Mouse (Mus musculus) frontal cortex, postnatal 10 days (tissue): ENCODE measurements around the gene Apba3.

Source experiments
- DNase-seq, 2 experiments: peaks; one replicate each; pipeline ENCODE4 v3.0.0; 2022; ENCODE audit warnings: low spot score in 2 of 2, mixed read lengths in 1 of 2

Gene Apba3

GRCm38 (mm10) chr10:81306837-81307682 is 40.3 kb downstream of the Apba3 start:
- no peak for DNase-seq

DNA sequence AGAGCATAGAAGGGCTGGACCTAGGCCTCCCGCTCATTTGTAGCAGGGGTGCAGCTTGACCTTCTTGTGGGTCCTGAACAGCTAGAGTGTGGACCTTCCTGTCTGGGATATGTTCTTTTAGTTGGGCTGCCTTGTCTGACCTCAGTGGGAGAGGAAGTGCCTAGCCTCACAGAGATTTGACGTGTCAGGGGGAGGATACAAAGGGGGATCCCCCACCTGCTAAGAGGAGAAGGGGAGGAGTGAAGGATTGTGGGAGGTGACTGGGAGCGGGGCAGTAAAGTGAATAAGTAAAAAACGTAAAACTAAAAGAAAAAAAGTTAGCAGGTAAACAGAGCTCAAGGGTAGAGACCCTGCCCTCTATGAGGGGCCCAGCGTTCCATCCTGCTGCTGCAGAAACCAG is 42.8 kb downstream of the Apba3 start:
- DNase-seq, result no peak

- DNase-seq, result no peak
Measured at GRCm38 (mm10) chr10:81313581-81313980, 46.8 kb downstream of the Apba3 start.

GRCm38 (mm10) chr10:81314201-81314600 is 47.4 kb downstream of the Apba3 start:
- DNase-seq, result no peak

DNA sequence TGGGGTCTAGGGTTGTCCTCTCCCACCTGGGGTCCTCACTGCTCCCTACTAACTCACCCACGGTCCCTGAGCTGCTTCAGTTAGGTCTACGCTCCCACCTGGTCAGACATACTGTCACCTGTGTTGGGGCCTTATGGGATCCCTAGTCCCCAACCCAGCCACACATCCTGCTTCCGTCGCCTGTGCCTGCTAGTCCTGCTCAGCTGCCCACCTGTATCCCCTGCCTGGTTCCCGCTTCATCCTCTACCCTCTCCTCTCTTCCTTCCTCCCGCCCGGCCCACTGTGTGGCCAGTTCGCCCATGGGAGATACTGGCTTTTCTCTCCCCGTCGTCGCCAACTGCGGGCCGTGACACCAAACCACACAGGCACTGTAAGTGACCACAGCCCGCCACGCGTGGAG is 48.8 kb downstream of the Apba3 start:
- no peak for DNase-seq

GRCm38 (mm10) chr10:81316338-81317060 is 49.7 kb downstream of the Apba3 start:
- no peak for DNase-seq

GRCm38 (mm10) chr10:81317273-81317672 is 50.5 kb downstream of the Apba3 start:
- no peak for DNase-seq

DNA sequence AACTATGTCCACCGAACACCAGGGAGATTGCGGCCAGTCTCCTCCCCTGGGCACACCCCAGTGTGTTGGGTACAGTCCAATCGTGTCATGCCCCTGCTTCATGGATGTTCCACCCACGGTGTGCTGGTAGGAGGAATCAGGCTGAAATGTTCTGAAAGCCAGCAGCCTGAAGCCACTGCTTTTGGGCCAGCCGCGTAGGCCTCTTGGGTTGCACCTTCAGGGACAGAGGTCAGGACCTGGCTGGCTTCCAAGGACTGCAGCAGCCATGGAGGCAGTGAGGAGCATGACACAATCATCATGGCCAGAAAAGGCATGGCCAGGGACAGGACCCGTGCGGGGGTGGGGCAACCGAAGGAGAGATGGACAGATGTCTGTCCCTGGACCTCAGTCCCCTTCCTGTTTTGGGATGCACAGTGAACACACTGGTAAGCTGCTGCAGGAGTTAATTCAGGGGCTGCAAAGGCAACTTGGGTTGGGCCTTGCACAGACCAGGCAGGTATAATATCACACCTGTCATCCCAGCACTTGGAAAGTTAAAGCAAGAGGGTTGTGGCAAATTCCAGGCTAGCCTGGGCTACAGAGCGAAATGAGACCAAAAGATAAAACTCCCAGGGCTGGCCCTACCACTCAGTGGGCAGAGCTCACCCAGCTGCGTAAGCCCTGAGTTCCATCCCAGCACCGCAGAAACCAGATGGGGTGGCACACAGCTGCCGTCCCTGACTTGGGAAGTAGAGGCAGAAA is 52.0 kb downstream of the Apba3 start:
- no peak for DNase-seq

GRCm38 (mm10) chr10:81319330-81319699 is 52.6 kb downstream of the Apba3 start:
- DNase-seq, result no peak

- DNase-seq, result no peak
Measured at GRCm38 (mm10) chr10:81319741-81320549, 53.2 kb downstream of the Apba3 start.

- DNase-seq, result peak; percentile 99 to 100
Measured at GRCm38 (mm10) chr10:81320550-81321347, 54.0 kb downstream of the Apba3 start, which contains the start of gene Cactin. Cactin (plus strand) TSS chr10:81321103.

- no peak for DNase-seq
Measured at GRCm38 (mm10) chr10:81321436-81321835, 54.7 kb downstream of the Apba3 start.

DNA sequence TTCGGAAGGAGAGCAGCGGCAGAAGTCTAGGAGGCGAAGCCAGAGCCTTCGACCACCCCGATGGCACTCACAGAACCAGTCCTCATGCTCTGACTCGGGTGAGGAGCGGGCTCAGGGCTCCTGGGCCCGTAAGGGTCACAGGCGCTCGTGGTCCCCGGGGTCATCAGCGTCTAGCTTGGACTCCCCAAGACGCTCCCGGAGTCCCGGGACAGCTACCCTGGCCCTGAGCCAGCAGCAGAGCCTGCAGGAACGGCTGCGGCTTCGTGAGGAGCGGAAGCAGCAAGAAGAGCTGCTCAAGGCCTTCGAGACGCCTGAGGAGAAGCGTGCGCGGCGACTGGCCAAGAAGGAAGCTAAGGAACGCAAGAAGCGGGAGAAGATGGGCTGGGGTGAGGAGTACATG is 55.7 kb downstream of the Apba3 start:
- DNase-seq, result no peak
